Mouse (Mus musculus): ENCODE results near the gene Spns3. TPM values are rescaled to one million over a fixed set of nuclear protein-coding genes. Genes with fewer than 3 reads are reported as not detected.

Gene Spns3
- polyA plus RNA-seq (2012; fragmentation: generic; extraction: Trizol), result not detected
- long read RNA-seq, experiment 1, result 0 reads
- long read RNA-seq, experiment 2, result 0 reads

- Histone ChIP-seq H3K79me3 (ENCODE audit: low read depth) (no peaks in the 10 kb centered on the region), H3ac (ENCODE audit: control insufficient read depth, insufficient read length, low read depth) (no peak within 1 kb of the TSS), H3K4me3 (ENCODE audit: insufficient read depth, poor library complexity, severe bottlenecking) (no peak within 1 kb of the TSS), H3K27me3 (ENCODE audit: control insufficient read depth, insufficient read depth, insufficient read length) (peaks cover 55% of the 10 kb centered on the region), H3K79me2 (ENCODE audit: control insufficient read depth, insufficient read depth) (no peaks in the 10 kb centered on the region), H3K36me3 (ENCODE audit: control insufficient read depth, insufficient read depth) (no peaks in the 10 kb centered on the region)
- TF ChIP-seq CEBPB (IDR thresholded peaks at IDR 0.05; ENCODE audit: low read depth) (no peak), MYOD1 (IDR thresholded peaks at IDR 0.05; ENCODE audit: control insufficient read depth, insufficient read length, low read depth) (no peak), CTCF (IDR thresholded peaks at IDR 0.05; ENCODE audit: control insufficient read depth, insufficient read depth, insufficient read length) (no peak), MAX (IDR thresholded peaks at IDR 0.05) (no peak), USF1 (IDR thresholded peaks at IDR 0.05; ENCODE audit: low read depth) (no peak), FOSL1 (IDR thresholded peaks at IDR 0.05; ENCODE audit: insufficient read depth, low read length, poor library complexity, severe bottlenecking) (no peak), MYOG (IDR thresholded peaks at IDR 0.05; ENCODE audit: control insufficient read depth, extremely low read depth, insufficient read length) (no peak)
These were observed at the start of gene Spns3 for GRCm38 (mm10) chr11:72550134-72550988. Spns3 (minus strand) TSS chr11:72550506.

DNA sequence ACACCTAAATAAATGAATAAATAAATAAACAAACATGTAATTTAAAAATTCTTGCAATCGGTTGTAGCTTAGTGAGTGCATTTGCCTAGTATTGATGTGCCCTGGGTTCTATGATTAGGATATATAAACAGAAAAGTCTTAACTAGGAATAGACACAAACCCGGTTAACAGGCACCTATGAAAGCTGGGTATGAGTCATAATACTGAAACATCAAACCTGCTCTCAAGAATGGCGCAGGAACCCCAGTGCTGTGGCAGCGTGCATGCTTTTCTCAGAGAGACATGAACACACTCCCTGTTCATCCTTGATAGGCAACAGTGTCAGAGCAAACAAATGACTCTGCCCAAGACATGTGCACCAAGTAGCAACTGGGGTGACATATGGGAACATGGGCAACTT is 47.5 kb upstream of the Spns3 start:
- H3K27me3 ChIP-seq (ENCODE audit: control insufficient read depth, insufficient read depth, insufficient read length), result no peaks in the 10 kb centered on the region
- TF ChIP-seq USF1 (IDR thresholded peaks at IDR 0.05; ENCODE audit: low read depth) (no peak), CEBPB (IDR thresholded peaks at IDR 0.05; ENCODE audit: low read depth) (no peak), FOSL1 (IDR thresholded peaks at IDR 0.05; ENCODE audit: insufficient read depth, low read length, poor library complexity, severe bottlenecking) (no peak), MYOG (IDR thresholded peaks at IDR 0.05; ENCODE audit: control insufficient read depth, extremely low read depth, insufficient read length) (no peak), MAX (IDR thresholded peaks at IDR 0.05) (no peak), CTCF (IDR thresholded peaks at IDR 0.05; ENCODE audit: control insufficient read depth, insufficient read depth, insufficient read length) (no peak), MYOD1 (IDR thresholded peaks at IDR 0.05; ENCODE audit: control insufficient read depth, insufficient read length, low read depth) (no peak)
- no peaks in the 10 kb centered on the region for H3K79me2 ChIP-seq (ENCODE audit: control insufficient read depth, insufficient read depth)
- H3K36me3 ChIP-seq (ENCODE audit: control insufficient read depth, insufficient read depth), result no peaks in the 10 kb centered on the region
- H3K4me3 ChIP-seq (ENCODE audit: insufficient read depth, poor library complexity, severe bottlenecking), result no peak overlapping the region
- no peak overlapping the region for H3ac ChIP-seq (ENCODE audit: control insufficient read depth, insufficient read length, low read depth)
- H3K79me3 ChIP-seq (ENCODE audit: low read depth), result no peaks in the 10 kb centered on the region

DNA sequence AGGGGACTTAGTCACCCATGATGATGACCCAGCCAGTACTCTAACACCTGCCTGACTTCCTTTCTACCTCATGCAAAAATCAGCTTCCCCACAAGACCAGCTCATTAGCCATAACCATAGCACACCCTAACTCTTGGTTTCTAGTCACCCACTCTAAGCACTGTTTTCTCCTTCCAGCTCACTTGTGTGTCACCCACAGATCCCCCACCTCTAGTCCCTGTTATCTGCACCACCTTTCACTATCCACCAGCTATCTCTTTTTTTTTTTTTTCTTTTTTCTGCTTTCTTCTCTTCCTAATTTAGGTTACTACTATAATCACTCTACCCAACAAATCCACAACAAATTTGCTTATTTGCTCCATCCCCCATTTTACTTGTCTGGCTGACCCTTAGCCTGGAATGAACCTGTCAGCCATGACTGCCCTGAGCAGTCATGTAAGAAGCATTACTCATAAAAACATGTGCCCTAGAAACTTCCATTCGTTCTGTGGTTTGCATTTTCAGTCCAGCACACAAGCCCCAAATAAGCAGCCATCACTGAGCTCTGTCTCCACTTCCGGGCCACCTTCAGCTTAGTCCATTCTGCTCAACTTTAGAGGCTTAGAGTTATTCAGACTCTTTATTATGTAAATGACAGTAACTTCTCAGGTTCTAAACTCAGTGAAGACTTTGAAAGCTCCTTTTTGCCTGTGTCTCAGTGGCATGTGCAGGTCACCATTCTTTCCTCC is 44.9 kb upstream of the Spns3 start:
- TF ChIP-seq FOSL1 (IDR thresholded peaks at IDR 0.05; ENCODE audit: insufficient read depth, low read length, poor library complexity, severe bottlenecking) (no peak), USF1 (IDR thresholded peaks at IDR 0.05; ENCODE audit: low read depth) (no peak), CEBPB (IDR thresholded peaks at IDR 0.05; ENCODE audit: low read depth) (no peak), MYOG (IDR thresholded peaks at IDR 0.05; ENCODE audit: control insufficient read depth, extremely low read depth, insufficient read length) (no peak), MYOD1 (IDR thresholded peaks at IDR 0.05; ENCODE audit: control insufficient read depth, insufficient read length, low read depth) (no peak), MAX (IDR thresholded peaks at IDR 0.05) (no peak), CTCF (IDR thresholded peaks at IDR 0.05; ENCODE audit: control insufficient read depth, insufficient read depth, insufficient read length) (no peak)
- Histone ChIP-seq H3K4me3 (ENCODE audit: insufficient read depth, poor library complexity, severe bottlenecking) (no peak overlapping the region), H3K27me3 (ENCODE audit: control insufficient read depth, insufficient read depth, insufficient read length) (peaks cover 5% of the 10 kb centered on the region), H3K79me2 (ENCODE audit: control insufficient read depth, insufficient read depth) (no peaks in the 10 kb centered on the region), H3K36me3 (ENCODE audit: control insufficient read depth, insufficient read depth) (no peaks in the 10 kb centered on the region), H3ac (ENCODE audit: control insufficient read depth, insufficient read length, low read depth) (no peak overlapping the region), H3K79me3 (ENCODE audit: low read depth) (no peaks in the 10 kb centered on the region)

GRCm38 (mm10) chr11:72587537-72588233 is 37.4 kb upstream of the Spns3 start:
- no peaks in the 10 kb centered on the region for H3K79me3 ChIP-seq (ENCODE audit: low read depth)
- peaks cover 12% of the 10 kb centered on the region for H3K27me3 ChIP-seq (ENCODE audit: control insufficient read depth, insufficient read depth, insufficient read length)
- H3K36me3 ChIP-seq (ENCODE audit: control insufficient read depth, insufficient read depth), result no peaks in the 10 kb centered on the region
- H3ac ChIP-seq (ENCODE audit: control insufficient read depth, insufficient read length, low read depth), result no peak overlapping the region
- TF ChIP-seq MYOG (IDR thresholded peaks at IDR 0.05; ENCODE audit: control insufficient read depth, extremely low read depth, insufficient read length), result no peak
- TF ChIP-seq MYOD1 (IDR thresholded peaks at IDR 0.05; ENCODE audit: control insufficient read depth, insufficient read length, low read depth), result no peak
- TF ChIP-seq FOSL1 (IDR thresholded peaks at IDR 0.05; ENCODE audit: insufficient read depth, low read length, poor library complexity, severe bottlenecking), result no peak
- no peak for TF ChIP-seq USF1 (IDR thresholded peaks at IDR 0.05; ENCODE audit: low read depth)
- no peak for TF ChIP-seq CTCF (IDR thresholded peaks at IDR 0.05; ENCODE audit: control insufficient read depth, insufficient read depth, insufficient read length)
- TF ChIP-seq CEBPB (IDR thresholded peaks at IDR 0.05; ENCODE audit: low read depth), result no peak
- TF ChIP-seq MAX (IDR thresholded peaks at IDR 0.05), result no peak
- no peak overlapping the region for H3K4me3 ChIP-seq (ENCODE audit: insufficient read depth, poor library complexity, severe bottlenecking)
- H3K79me2 ChIP-seq (ENCODE audit: control insufficient read depth, insufficient read depth), result no peaks in the 10 kb centered on the region

GRCm38 (mm10) chr11:72586570-72586969 is 36.3 kb upstream of the Spns3 start:
- H3ac ChIP-seq (ENCODE audit: control insufficient read depth, insufficient read length, low read depth), result no peak overlapping the region
- no peaks in the 10 kb centered on the region for H3K79me3 ChIP-seq (ENCODE audit: low read depth)
- no peaks in the 10 kb centered on the region for H3K79me2 ChIP-seq (ENCODE audit: control insufficient read depth, insufficient read depth)
- H3K36me3 ChIP-seq (ENCODE audit: control insufficient read depth, insufficient read depth), result no peaks in the 10 kb centered on the region
- H3K27me3 ChIP-seq (ENCODE audit: control insufficient read depth, insufficient read depth, insufficient read length), result peaks cover 19% of the 10 kb centered on the region
- TF ChIP-seq MYOG (IDR thresholded peaks at IDR 0.05; ENCODE audit: control insufficient read depth, extremely low read depth, insufficient read length), result no peak
- no peak for TF ChIP-seq MAX (IDR thresholded peaks at IDR 0.05)
- no peak for TF ChIP-seq CEBPB (IDR thresholded peaks at IDR 0.05; ENCODE audit: low read depth)
- TF ChIP-seq USF1 (IDR thresholded peaks at IDR 0.05; ENCODE audit: low read depth), result no peak
- TF ChIP-seq FOSL1 (IDR thresholded peaks at IDR 0.05; ENCODE audit: insufficient read depth, low read length, poor library complexity, severe bottlenecking), result no peak
- TF ChIP-seq CTCF (IDR thresholded peaks at IDR 0.05; ENCODE audit: control insufficient read depth, insufficient read depth, insufficient read length), result no peak
- TF ChIP-seq MYOD1 (IDR thresholded peaks at IDR 0.05; ENCODE audit: control insufficient read depth, insufficient read length, low read depth), result no peak
- no peak overlapping the region for H3K4me3 ChIP-seq (ENCODE audit: insufficient read depth, poor library complexity, severe bottlenecking)
